Mouse (Mus musculus) liver, adult 2 months (tissue): ENCODE measurements around the gene Fuom.

Experiments used
- CTCF ChIP-seq: fragments of 200-500 bp; IDR thresholded peaks from 2 replicates; pipeline ENCODE4 v1.5.1; 2011; ENCODE audit warnings: low read depth, low read length, control low read depth
- POLR2A ChIP-seq: fragments of 200-500 bp; IDR thresholded peaks from 2 replicates; pipeline ENCODE4 v1.6.1; 2011; ENCODE audit warnings: low read length, control low read depth; ENCODE audit not compliant: insufficient read depth; ENCODE audit errors: extremely low read depth

GRCm38 (mm10) chr7:140138021-140138310 is 35.7 kb upstream of the Fuom start:
- no peak for TF ChIP-seq CTCF
- TF ChIP-seq POLR2A: no peak
